Mouse (Mus musculus) skeletal muscle tissue, postnatal 0 days (tissue): ENCODE data around the gene Cby3. TPM values are rescaled to one million over a fixed set of nuclear protein-coding genes. Genes with fewer than 3 reads are reported as not detected.

Experiments used
- microRNA counts: library from miRNA; unstranded; fragments of <30 nt; microRNA quantifications from one replicate; lab custom pipeline; 2015
- microRNA-seq, 2 experiments: library from miRNA; unstranded; fragments of <30 nt; microRNA quantifications; one replicate each; pipeline ENCODE4; 2016
- polyA plus RNA-seq: library from polyadenylated mRNA; unstranded; fragments of >200 nt; fragmentation: Nextera tagmentation; extraction: Ambion mirVana; gene quantifications from 2 replicates; pipeline ENCODE4 v1.2.1, GENCODE M21; 2015

The Cby3 gene
- polyA plus RNA-seq = 0.19 and 0.22 TPM in 2 replicates

DNA sequence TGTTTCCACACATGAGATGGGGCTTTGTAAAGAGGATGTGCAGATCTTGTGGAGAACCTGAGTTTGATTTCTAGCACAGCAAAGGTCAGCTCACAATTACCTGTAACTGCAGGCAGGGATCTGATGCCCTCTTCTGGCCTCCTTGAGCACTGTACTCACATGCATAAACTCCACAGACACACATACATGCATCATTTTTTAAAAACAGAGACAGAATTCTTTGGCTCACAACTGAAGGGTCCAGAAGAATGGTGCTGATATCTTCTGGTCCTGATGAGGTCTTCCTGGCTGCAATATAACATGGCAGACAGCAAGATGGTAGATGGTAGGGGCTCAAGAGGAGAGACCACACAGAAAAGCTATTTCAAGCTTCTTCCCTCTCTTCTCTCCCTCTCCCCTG, at the start of gene Cby3:
Gene Cby3, plus strand, starts transcription at position 301 of the 400 bp plus-strand sequence.

DNA sequence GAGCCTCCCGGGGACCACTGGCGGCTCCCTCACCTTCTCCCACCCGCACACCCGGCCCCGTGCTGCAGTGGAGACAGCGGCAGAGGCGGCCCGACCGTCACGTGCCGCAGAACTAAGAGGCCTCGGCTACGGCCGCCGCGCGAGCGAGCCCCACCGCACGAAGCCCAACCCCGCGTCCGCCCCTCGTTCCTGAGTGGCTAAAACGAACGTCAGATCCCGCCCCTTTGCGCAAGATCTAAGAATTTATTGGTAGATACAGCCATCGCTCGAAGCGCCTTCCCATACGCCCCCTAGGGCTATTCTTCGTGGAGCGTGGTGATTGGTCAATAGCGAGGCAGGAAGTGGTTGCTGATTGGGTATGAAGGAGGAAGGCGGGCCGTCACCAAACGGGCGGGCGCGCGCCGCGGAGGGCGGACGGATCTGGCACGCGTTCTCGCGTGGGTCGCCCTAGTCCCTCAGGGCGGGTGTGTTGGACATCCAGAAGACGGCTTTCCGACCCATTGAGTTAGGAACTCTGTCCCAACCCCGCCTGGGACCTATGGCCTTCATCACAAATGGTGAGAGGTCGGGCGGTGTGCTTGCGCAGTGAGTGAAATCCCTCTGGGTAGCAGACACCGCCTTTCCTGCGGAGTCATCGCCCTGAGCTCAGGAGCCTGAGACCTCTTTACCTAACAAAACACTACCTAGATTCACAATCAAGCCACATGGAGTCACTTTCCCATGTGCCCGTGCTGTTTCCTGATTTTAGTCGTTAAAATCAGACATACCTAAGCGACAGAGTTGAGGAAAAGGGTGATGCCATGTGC, 28.6 kb upstream of the Cby3 start, which contains the start of gene Canx:
Gene Canx, minus strand, starts transcription at position 178 of the 806 bp plus-strand sequence.

DNA sequence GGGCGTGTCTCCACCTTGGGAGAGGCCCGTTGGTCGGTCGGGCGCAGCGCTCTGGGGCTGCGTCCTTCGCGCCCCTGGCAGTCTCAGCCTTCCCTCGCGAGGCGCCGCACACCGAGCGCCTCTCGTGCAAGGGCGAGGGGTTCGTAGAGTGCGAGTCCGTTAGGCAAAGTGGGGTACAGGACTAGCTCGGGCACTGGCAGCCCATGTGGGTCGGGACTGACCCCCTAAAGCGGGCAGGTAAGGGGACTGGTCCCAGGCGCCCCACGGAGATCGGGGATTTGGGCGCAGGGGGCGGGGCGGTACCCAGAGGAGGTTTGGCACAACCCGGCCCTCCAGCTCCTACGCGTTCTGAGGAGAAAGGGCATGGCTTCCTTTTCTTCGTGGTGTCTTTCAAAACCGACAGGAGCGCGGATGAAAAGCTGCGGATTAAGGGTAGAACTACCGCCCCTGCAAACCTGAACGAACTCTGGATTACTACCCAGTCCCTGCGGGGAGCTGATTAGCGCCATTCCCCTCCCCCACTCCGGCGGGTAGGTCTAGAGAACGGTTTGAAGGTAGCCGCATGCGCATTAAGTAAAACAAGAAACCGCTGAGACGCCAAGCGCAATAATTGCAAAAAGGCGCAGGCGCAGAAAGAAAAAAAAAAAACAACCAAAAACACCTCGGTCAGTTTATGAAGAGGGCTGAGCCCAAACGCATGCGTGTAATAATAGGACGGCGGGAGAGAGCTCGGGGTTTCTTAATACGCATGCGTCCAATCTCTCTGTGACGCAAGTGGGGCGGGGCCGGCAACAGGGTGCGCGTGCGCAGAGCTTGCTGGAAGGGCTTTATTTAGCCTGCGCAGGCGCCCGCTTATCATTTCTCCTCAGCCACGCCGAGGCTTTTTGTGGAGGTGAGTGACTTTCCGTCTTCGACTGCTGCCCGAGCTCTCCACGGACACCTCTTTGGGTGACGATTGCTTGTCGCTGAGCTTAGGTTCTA, 22.9 kb downstream of the Cby3 start, which contains the start of gene Hnrnph1:
Gene Hnrnph1, plus strand, starts transcription at position 80 of the 981 bp plus-strand sequence.

MicroRNAs encoded within 50 kb of the gene (microRNA counts, 519-probe panel; counts per million panel counts)
- microRNA mmu-miR-804 (lab: Ali Mortazavi, UCI) = 296 counts per million, percentile 58 among the panel's probes with 10 or more counts

Small RNAs within 50 kb of the gene (microRNA-seq; reads per million reads assigned to microRNA genes)
- 0 reads per million in 2 experiments for gene Mir804

Other genes starting within 250 kb of the Cby3 start
- gene Tbc1d9b, start 223.1 kb upstream of the Cby3 start, polyA plus RNA-seq = 15.9 and 17.8 TPM in 2 replicates
- gene Mrnip, start 180.0 kb upstream of the Cby3 start, polyA plus RNA-seq = 8.1 and 10.1 TPM in 2 replicates
- 279 and 303 TPM in 2 replicates for gene Sqstm1, start 143.6 kb upstream of the Cby3 start, polyA plus RNA-seq
- 13.2 and 15.9 TPM in 2 replicates for gene Mgat4b, start 143.6 kb upstream of the Cby3 start, polyA plus RNA-seq
- gene Ltc4s, start 115.8 kb upstream of the Cby3 start, polyA plus RNA-seq = 4.4 and 26.5 TPM in 2 replicates
- gene Maml1, start 62.2 kb upstream of the Cby3 start, polyA plus RNA-seq = 2.4 and 2.5 TPM in 2 replicates
- gene Canx, start 28.8 kb upstream of the Cby3 start, polyA plus RNA-seq = 95.8 and 106 TPM in 2 replicates
- gene Hnrnph1, start 22.5 kb downstream of the Cby3 start, polyA plus RNA-seq = 106 and 116 TPM in 2 replicates
- gene Rufy1, start 76.7 kb downstream of the Cby3 start, polyA plus RNA-seq = 15.1 and 18.6 TPM in 2 replicates
- 10.9 and 12.3 TPM in 2 replicates for gene Adamts2, start 247.6 kb downstream of the Cby3 start, polyA plus RNA-seq